Mouse (Mus musculus) spleen, postnatal 14 days (tissue): ENCODE results near the gene Olfr675.
"Not testable (repeated sequence)": the region's sequence is repeated elsewhere in the genome, so short reads cannot be mapped to it uniquely, and the experiment has no call there.

Source experiments
- DNase-seq, 2 experiments: peaks; one replicate each; pipeline ENCODE4 v3.0.0; 2021 to 2022; ENCODE audit warnings: low spot score in 2 of 2

Olfr675 gene

GRCm38 (mm10) chr7:105028360-105028759 lies at the start of gene Olfr675:
Gene Olfr675 (minus strand): TSS chr7:105028460.
- DNase-seq: no peak

- DNase-seq: no peak
Observed at GRCm38 (mm10) chr7:105064175-105064574, 35.9 kb upstream of the Olfr675 start, which contains the start of gene Olfr678. Gene Olfr678 (plus strand): TSS chr7:105064475.

DNA sequence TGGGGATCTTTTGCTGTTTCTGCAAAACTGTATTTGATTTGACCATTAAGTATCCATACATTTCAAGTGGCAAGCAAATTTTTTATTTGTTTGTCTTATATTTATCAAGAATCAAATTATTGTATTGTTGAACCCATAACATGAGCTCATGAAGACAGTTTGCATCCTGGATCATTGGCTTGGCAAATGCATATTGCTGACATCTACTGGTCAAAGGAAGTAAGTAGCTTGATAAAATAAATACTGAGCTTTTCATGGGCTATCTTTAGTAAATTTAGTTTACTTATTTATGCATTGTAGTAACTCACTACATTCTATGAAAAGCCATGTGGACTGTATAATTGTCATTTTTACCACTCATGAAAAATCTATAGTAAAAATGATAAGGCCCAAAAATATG lies 30.7 kb upstream of the Olfr675 start:
- no peak for DNase-seq

- DNase-seq: not testable (repeated sequence)
Observed at GRCm38 (mm10) chr7:105033836-105034235, 5.6 kb upstream of the Olfr675 start.

DNA sequence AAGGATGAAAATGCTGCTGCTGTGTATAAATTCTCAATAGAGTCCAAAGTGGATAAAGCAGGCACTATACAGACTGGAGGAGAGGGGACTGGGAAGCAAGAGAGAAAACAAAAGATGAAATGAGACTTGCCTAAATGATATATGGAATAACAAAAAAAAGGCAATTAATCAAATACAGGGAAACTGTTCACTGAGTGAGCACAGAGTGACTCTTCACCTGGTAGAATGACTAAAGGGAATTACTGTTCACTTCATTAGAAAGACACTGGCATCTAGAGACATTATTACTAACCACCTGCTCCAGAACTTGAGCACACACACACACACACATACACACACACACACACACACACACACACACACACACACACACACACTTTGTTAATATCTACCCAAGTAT lies 4.1 kb upstream of the Olfr675 start, which contains the start of gene Olfr676:
TSS of gene Olfr676 (plus strand) at position 301 of the 400 bp plus-strand sequence.
- DNase-seq: no peak

GRCm38 (mm10) chr7:105022530-105022929 lies 5.7 kb downstream of the Olfr675 start:
- no peak for DNase-seq

GRCm38 (mm10) chr7:105001929-105002328 lies 26.3 kb downstream of the Olfr675 start, which contains the start of gene Olfr672:
Gene Olfr672 (minus strand): TSS chr7:105002029.
- no peak for DNase-seq

GRCm38 (mm10) chr7:104979026-104979425 lies 49.2 kb downstream of the Olfr675 start, which contains the start of gene Olfr671:
Gene Olfr671 (minus strand): TSS chr7:104979126.
- no peak for DNase-seq

DNA sequence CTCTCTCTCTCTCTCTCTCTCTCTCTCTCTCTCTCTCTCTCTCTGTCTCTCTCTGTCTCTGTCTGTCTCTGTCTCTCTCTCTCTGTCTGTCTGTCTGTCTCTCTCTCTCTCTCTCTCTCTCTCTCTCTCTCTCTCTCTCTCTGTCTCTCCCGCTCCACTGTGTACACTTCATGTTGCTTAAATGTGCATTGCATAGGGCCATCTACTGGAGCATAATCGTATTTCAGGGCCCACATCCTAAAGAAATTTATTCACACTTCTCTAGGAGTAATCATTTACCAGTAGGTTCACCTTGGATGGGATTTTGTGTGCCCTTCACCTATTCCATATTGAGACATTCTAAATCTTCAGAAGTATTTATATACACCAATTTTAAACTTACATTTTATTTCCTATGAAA lies 55.8 kb downstream of the Olfr675 start:
- not testable (repeated sequence) for DNase-seq
